ENCODE assay signal across 19 mouse cellular contexts in genomic region chr11:108152591-108152990, GRCm38 (mm10).
DNase-seq lines count a peak whose midpoint lies in the region; ATAC-seq and TF ChIP-seq lines count a peak whose summit lies in the region.
"Had no signal": no experiment of that assay in that cellular context is flagged by ENCODE, and none has a peak within 500 bp of the region (broad histone marks: within the 10 kb centered on the region; RNA-seq: fewer than 3 reads in every experiment).

No protein-coding gene starts in this region.

- H3K4me3 ChIP-seq in heart, embryonic 14.5 days (ENCODE audit: control insufficient read depth in 1 of 2, insufficient read depth in 1 of 2, low read depth in 1 of 2, low read length in 2 of 2) = no peak overlapping the region
- H3K4me3 ChIP-seq in limb, embryonic 12.5 days (replicated peaks) = no peak overlapping the region
- no peak overlapping the region for H3K4me3 ChIP-seq in limb, embryonic 10.5 days
- H3K4me3 ChIP-seq in CH12.LX (replicated peaks in 1 of 3; ENCODE audit: low read depth in 2 of 3, low read length in 2 of 3, poor library complexity in 1 of 3) = peak overlapping the region in 1 of 3 experiments; percentile 34
- H3K4me3 ChIP-seq: embryonic facial prominence, embryonic 12.5 days; gastrocnemius, adult 2 months; hindbrain, embryonic 10.5 days; intestine, embryonic 15.5 days had no signal

- peaks cover 12% of the 10 kb centered on the region for H3K79me2 ChIP-seq in CH12.LX (replicated peaks; ENCODE audit: control insufficient read depth, extremely low read depth, insufficient read depth, poor library complexity, severe bottlenecking)

- dilution Hi-C loops in CH12.LX (cut with MboI; ENCODE audit: extremely low pct_ligation_motif_present, extremely low pct_unique_long_range_greater_than_20kb, low sequenced_read_pairs) = no loop called here

- H3K4me1 ChIP-seq in heart, embryonic 14.5 days (ENCODE audit: control insufficient read depth in 2 of 2, insufficient read depth in 2 of 2, low read length in 2 of 2) = peaks cover 42 to 62% of the 10 kb centered on the region in 2 experiments
- peaks cover 66% of the 10 kb centered on the region for H3K4me1 ChIP-seq in limb, embryonic 12.5 days (replicated peaks)
- H3K4me1 ChIP-seq in limb, embryonic 10.5 days = peaks cover 48% of the 10 kb centered on the region
- H3K4me1 ChIP-seq in CH12.LX (ENCODE audit: control insufficient read depth in 1 of 2, insufficient read depth in 2 of 2) = peaks cover 48 to 97% of the 10 kb centered on the region in 2 experiments

- DNase-seq in heart, postnatal 4 days = no peak
- DNase-seq in limb, embryonic 10.5 days (ENCODE audit: low spot score) = no peak
- DNase-seq in CH12.LX (ENCODE audit: extremely low read depth) = no peak
- no peak for DNase-seq in lung, postnatal 4 days
- DNase-seq: adrenal gland, postnatal 14 days; cerebellum, adult 11-12 months; cerebellum, adult 9-10 months; cerebellum, postnatal 25 days; gastrocnemius, adult 2 months; gastrocnemius, postnatal 25 days had no signal

- peak overlapping the region; percentile 15 to 76; a peak in 1 of 4 replicates for H3K27ac ChIP-seq in heart, embryonic 14.5 days (replicated peaks in 1 of 2; ENCODE audit: control insufficient read depth in 1 of 2, insufficient read depth in 1 of 2, low read depth in 2 of 2, low read length in 2 of 2)
- peak overlapping the region; percentile 4; the same call in 1 of the 2 replicates for H3K27ac ChIP-seq in limb, embryonic 12.5 days
- H3K27ac ChIP-seq in limb, embryonic 10.5 days = no peak overlapping the region
- peak overlapping the region; percentile 83 for H3K27ac ChIP-seq in CH12.LX (ENCODE audit: insufficient read depth, low read depth)
- H3K27ac ChIP-seq: embryonic facial prominence, embryonic 12.5 days; hindbrain, embryonic 10.5 days; hindbrain, embryonic 14.5 days; intestine, embryonic 15.5 days had no signal

- in situ Hi-C loops in CH12.LX (cut with MboI; ENCODE audit: low pct_ligation_motif_present, low pct_unique_long_range_greater_than_20kb, low sequenced_read_pairs) = no loop called here

- no peaks in the 10 kb centered on the region for H3K9me3 ChIP-seq in heart, embryonic 14.5 days (ENCODE audit: control insufficient read depth, low read length)
- no peaks in the 10 kb centered on the region for H3K9me3 ChIP-seq in limb, embryonic 12.5 days
- no peaks in the 10 kb centered on the region for H3K9me3 ChIP-seq in limb, embryonic 10.5 days (replicated peaks)
- H3K9me3 ChIP-seq in CH12.LX (replicated peaks; ENCODE audit: low read length) = no peaks in the 10 kb centered on the region
- H3K9me3 ChIP-seq: embryonic facial prominence, embryonic 12.5 days; hindbrain, embryonic 10.5 days; intestine, embryonic 15.5 days had no signal

- H3K27me3 ChIP-seq in heart, embryonic 14.5 days (ENCODE audit: control insufficient read depth, insufficient read depth, low read length) = no peaks in the 10 kb centered on the region
- H3K27me3 ChIP-seq in limb, embryonic 12.5 days = no peaks in the 10 kb centered on the region
- no peaks in the 10 kb centered on the region for H3K27me3 ChIP-seq in limb, embryonic 10.5 days (ENCODE audit: low read depth, poor library complexity, severe bottlenecking)
- H3K27me3 ChIP-seq in CH12.LX (replicated peaks) = no peaks in the 10 kb centered on the region
- H3K27me3 ChIP-seq: embryonic facial prominence, embryonic 12.5 days; intestine, embryonic 15.5 days had no signal

- 58% methylated on average over 4 of the region's 4 CpGs for WGBS in heart, embryonic 14.5 days
- 39% methylated on average over 4 of the region's 4 CpGs for WGBS in limb, embryonic 12.5 days
- 85% methylated on average over 4 of the region's 4 CpGs for WGBS in limb, embryonic 10.5 days

- TF ChIP-seq POLR2A in CH12.LX (IDR thresholded peaks at IDR 0.05; ENCODE audit: low read depth, low read length) = no peak

- no peak overlapping the region for H3K9ac ChIP-seq in heart, embryonic 14.5 days (ENCODE audit: low read length)
- H3K9ac ChIP-seq in limb, embryonic 12.5 days (replicated peaks) = no peak overlapping the region
- no peak overlapping the region for H3K9ac ChIP-seq in CH12.LX (ENCODE audit: insufficient read depth, low read depth)
- H3K9ac ChIP-seq: embryonic facial prominence, embryonic 12.5 days; hindbrain, embryonic 14.5 days; intestine, embryonic 15.5 days had no signal

- no peak for ATAC-seq in heart, embryonic 14.5 days (ENCODE audit: insufficient number of reproducible peaks, insufficient read depth, low FRiP score, low read depth)
- ATAC-seq in limb, embryonic 12.5 days (ENCODE audit: insufficient number of reproducible peaks, insufficient read depth, low FRiP score, low TSS enrichment, low read depth) = no peak
- no peak for ATAC-seq in frontal cortex, adult (ENCODE audit: low TSS enrichment)
- ATAC-seq: CD4-positive, CD25-positive, alpha-beta regulatory T cell, adult 4 months; forebrain, embryonic 16.5 days; intestine, embryonic 15.5 days had no signal

- H3K36me3 ChIP-seq in heart, embryonic 14.5 days (ENCODE audit: control insufficient read depth, insufficient read depth, low read length) = no peaks in the 10 kb centered on the region
- H3K36me3 ChIP-seq in limb, embryonic 12.5 days = no peaks in the 10 kb centered on the region
- H3K36me3 ChIP-seq in limb, embryonic 10.5 days = no peaks in the 10 kb centered on the region
- H3K36me3 ChIP-seq in CH12.LX (replicated peaks in 1 of 2; ENCODE audit: control insufficient read depth in 1 of 2, insufficient read depth in 1 of 2, low read length in 1 of 2) = peaks cover 0 to 25% of the 10 kb centered on the region in 2 experiments
- H3K36me3 ChIP-seq: embryonic facial prominence, embryonic 12.5 days; hindbrain, embryonic 10.5 days; intestine, embryonic 15.5 days had no signal

- no peak overlapping the region for H3K4me2 ChIP-seq in heart, embryonic 14.5 days (ENCODE audit: low read length)
- H3K4me2 ChIP-seq in limb, embryonic 12.5 days = no peak overlapping the region
- H3K4me2 ChIP-seq in CH12.LX (ENCODE audit: insufficient read depth, low read depth, poor library complexity, severe bottlenecking) = no peak overlapping the region
- H3K4me2 ChIP-seq: embryonic facial prominence, embryonic 12.5 days; hindbrain, embryonic 14.5 days; intestine, embryonic 15.5 days had no signal

- TF ChIP-seq CTCF in CH12.LX (conservative IDR thresholded peaks at IDR 0.05 in 1 of 2, IDR thresholded peaks at IDR 0.05 in 1 of 2; ENCODE audit: low read depth in 2 of 2, low read length in 2 of 2) = no peak

- no peak for TF ChIP-seq EP300 in CH12.LX (IDR thresholded peaks at IDR 0.05; ENCODE audit: low read length)

- no peak for TF ChIP-seq RAD21 in CH12.LX (IDR thresholded peaks at IDR 0.05; ENCODE audit: low read depth, low read length)

TF ChIP-seq in CH12.LX, 34 proteins besides CTCF, POLR2A, EP300 and RAD21:
- TF ChIP-seq KAT2A (IDR thresholded peaks at IDR 0.05; ENCODE audit: insufficient replicate concordance, low read length) (no peak), ETS1 (conservative IDR thresholded peaks at IDR 0.05; ENCODE audit: low read depth, low read length) (peak; percentile 26; the same call in 1 of the 2 replicates), ZKSCAN1 (IDR thresholded peaks at IDR 0.05; ENCODE audit: borderline replicate concordance, low read depth, low read length) (no peak)
TF ChIP-seq in CH12.LX: peak in this region for 1.
